Mouse (Mus musculus) cortical plate, adult 2 months (tissue): ENCODE results near the gene Ezh1.

Source experiments
- CTCF ChIP-seq: fragments of 200-500 bp; IDR thresholded peaks from 2 replicates; pipeline ENCODE4 v1.5.1; 2011; ENCODE audit warnings: mild to moderate bottlenecking, control low read depth, low read length; ENCODE audit not compliant: insufficient read depth; ENCODE audit errors: extremely low read depth
- POLR2A ChIP-seq: fragments of 200-500 bp; IDR thresholded peaks from 2 replicates; pipeline ENCODE4 v1.6.1; 2011; ENCODE audit warnings: mild to moderate bottlenecking, low read length, control low read depth; ENCODE audit not compliant: insufficient read depth; ENCODE audit errors: extremely low read depth

GRCm38 (mm10) chr11:101164677-101165580, 61.3 kb downstream of the Ezh1 start:
- TF ChIP-seq CTCF (no peak), POLR2A (no peak)
